Mouse (Mus musculus) ES-Bruce4 (cell line): ENCODE data around the gene Hbq1b.

Source experiments
- CTCF ChIP-seq: IDR thresholded peaks from one replicate; pipeline ENCODE4 v1.8.1; 2011; ENCODE audit warnings: low read depth, low read length
- EP300 ChIP-seq: IDR thresholded peaks from 2 replicates; pipeline ENCODE4 v1.6.1; 2011; ENCODE audit warnings: low read depth, low read length; ENCODE audit not compliant: insufficient read depth

GRCm38 (mm10) chr11:32268952-32269351, 17.8 kb upstream of the Hbq1b start:
- no peak for TF ChIP-seq EP300
- TF ChIP-seq CTCF = no peak
